Mouse (Mus musculus) large intestine, adult 2 months (tissue): ENCODE results near the gene Prkg2. TPM values are rescaled to one million over a fixed set of nuclear protein-coding genes. Genes with fewer than 3 reads are reported as not detected.
A peak's percentile ranks its signal among the peaks of the same experiment; 100 is the strongest.

Source experiments
- DNase-seq: peaks from one replicate; pipeline ENCODE4 v3.0.0-alpha.2; 2012; ENCODE audit warnings: low read depth, low spot score
- WGBS: fragments of 180-500 bp; shearing (Covaris S2); methylation state at CpG from one replicate; pipeline ENCODE4 v1.1.7; 2018; 5-methylcytosine and 5-hydroxymethylcytosine counted together
- polyA plus RNA-seq: library from polyadenylated mRNA; depleted of rRNA; stranded (reverse); fragments of >200 nt; gene quantifications from 2 replicates; pipeline ENCODE4 v1.2.3, GENCODE M21; 2012; rRNA removed

Gene Prkg2
- polyA plus RNA-seq, 1 experiment = 1.7 TPM

- WGBS = 94% methylated on average over 3 of the region's 3 CpGs
- no peak for DNase-seq
These were observed 114.2 kb downstream of the Prkg2 start for GRCm38 (mm10) chr5:98922921-98923320.

GRCm38 (mm10) chr5:98921608-98922007 is 115.5 kb downstream of the Prkg2 start:
- WGBS = 90% methylated on average over 1 of the region's 1 CpGs
- DNase-seq = no peak

GRCm38 (mm10) chr5:98918716-98919115 is 118.4 kb downstream of the Prkg2 start:
- 74% methylated on average over 5 of the region's 5 CpGs for WGBS
- peak; percentile 40 for DNase-seq

- DNase-seq = no peak
These were observed 134.8 kb downstream of the Prkg2 start for GRCm38 (mm10) chr5:98902339-98902738.

GRCm38 (mm10) chr5:98900926-98901325 is 136.2 kb downstream of the Prkg2 start:
- no peak for DNase-seq
- WGBS = 71% methylated on average over 5 of the region's 5 CpGs

More at GRCm38 (mm10) chr5:98902339-98902738, 134.8 kb downstream of the Prkg2 start:
- WGBS = 46% methylated on average over 4 of the region's 4 CpGs

GRCm38 (mm10) chr5:98897946-98898345 is 139.2 kb downstream of the Prkg2 start:
- no peak for DNase-seq

- WGBS = 65% methylated on average over 3 of the region's 3 CpGs
- no peak for DNase-seq
These were observed 142.9 kb downstream of the Prkg2 start for GRCm38 (mm10) chr5:98894281-98894680.

- no peak for DNase-seq
- 69% methylated on average over 2 of the region's 2 CpGs for WGBS
These were observed 146.6 kb downstream of the Prkg2 start for GRCm38 (mm10) chr5:98890544-98891050.

- DNase-seq = no peak
- WGBS = 42% methylated on average over 3 of the region's 3 CpGs
These were observed 155.1 kb downstream of the Prkg2 start for GRCm38 (mm10) chr5:98882096-98882495.

Other genes with a start within 250 kb of the Prkg2 start
- gene Bmp3, start 182.9 kb downstream of the Prkg2 start, polyA plus RNA-seq = 11.1 and 14.4 TPM in 2 replicates